11 mouse cellular contexts compared by ENCODE assay signal in genomic region chr11:72478228-72478627, GRCm38 (mm10). TPM values are rescaled to one million over a fixed set of nuclear protein-coding genes. Genes with fewer than 3 reads are reported as not detected.
DNase-seq lines count a peak whose midpoint lies in the region; ATAC-seq and TF ChIP-seq lines count a peak whose summit lies in the region.
"Had no signal": no experiment of that assay in that cellular context is flagged by ENCODE, and none has a peak within 500 bp of the region (broad histone marks: within the 10 kb centered on the region; RNA-seq: fewer than 3 reads in every experiment).

No protein-coding gene starts in this region.

- no peak for DNase-seq in neural tube, embryonic 10.5 days (ENCODE audit: extremely low spot score, low spot score)
- peak; percentile 32 for DNase-seq in heart, postnatal 25 days (ENCODE audit: low spot score)
- DNase-seq in stomach, postnatal 0 days (ENCODE audit: low spot score): no peak
- DNase-seq in urinary bladder, postnatal 4 days (ENCODE audit: low spot score in 2 of 2): no peak
- DNase-seq in left cerebral cortex, adult 11 months (ENCODE audit: low spot score): no peak

- ATAC-seq in hindbrain, embryonic 13.5 days (ENCODE audit: low FRiP score): no peak
- ATAC-seq in hindbrain, embryonic 16.5 days: no peak
- ATAC-seq in neural tube, embryonic 13.5 days (ENCODE audit: low read depth): no peak
- no peak for ATAC-seq in stomach, postnatal 0 days (ENCODE audit: low FRiP score, low TSS enrichment)

- H3K4me2 ChIP-seq in hindbrain, embryonic 13.5 days: no peak overlapping the region
- no peak overlapping the region for H3K4me2 ChIP-seq in hindbrain, embryonic 16.5 days (ENCODE audit: low read length)
- H3K4me2 ChIP-seq in neural tube, embryonic 13.5 days: no peak overlapping the region
- H3K4me2 ChIP-seq in stomach, postnatal 0 days (replicated peaks; ENCODE audit: low read depth): no peak overlapping the region
- H3K4me2 ChIP-seq: neural tube, embryonic 12.5 days had no signal

- no peak for TF ChIP-seq CTCF in stomach, postnatal 0 days (IDR thresholded peaks at IDR 0.05; ENCODE audit: low read depth)

- H3K36me3 ChIP-seq in hindbrain, embryonic 13.5 days: peaks cover 12% of the 10 kb centered on the region
- 0 out of 2 replicates have a peak, but pooled peaks cover 4% of the 10 kb centered on the region for H3K36me3 ChIP-seq in hindbrain, embryonic 16.5 days (ENCODE audit: control insufficient read depth, insufficient read depth, low read length)
- peaks cover 13% of the 10 kb centered on the region; the same call in 1 of the 2 replicates for H3K36me3 ChIP-seq in neural tube, embryonic 13.5 days
- no peaks in the 10 kb centered on the region for H3K36me3 ChIP-seq in stomach, postnatal 0 days (ENCODE audit: control insufficient read depth, insufficient read depth, low read length)

- peaks cover 59% of the 10 kb centered on the region for H3K4me1 ChIP-seq in hindbrain, embryonic 13.5 days (replicated peaks)
- peaks cover 7% of the 10 kb centered on the region for H3K4me1 ChIP-seq in hindbrain, embryonic 16.5 days (ENCODE audit: control insufficient read depth, insufficient read depth, low read depth, low read length)
- H3K4me1 ChIP-seq in neural tube, embryonic 13.5 days (replicated peaks): peaks cover 30% of the 10 kb centered on the region
- H3K4me1 ChIP-seq in stomach, postnatal 0 days (replicated peaks; ENCODE audit: control insufficient read depth, insufficient read depth): peaks cover 2% of the 10 kb centered on the region; the same call in 1 of the 2 replicates

- H3K4me3 ChIP-seq in hindbrain, embryonic 13.5 days: no peak overlapping the region
- H3K4me3 ChIP-seq in hindbrain, embryonic 16.5 days (ENCODE audit: low read length): no peak overlapping the region
- H3K4me3 ChIP-seq in neural tube, embryonic 13.5 days: no peak overlapping the region
- no peak overlapping the region for H3K4me3 ChIP-seq in stomach, postnatal 0 days (ENCODE audit: low read depth, low read length)
- H3K4me3 ChIP-seq: neural tube, embryonic 12.5 days had no signal

- 0 out of 2 replicates have a peak overlapping the region, but pooled peaks have one; percentile 70 for H3K27ac ChIP-seq in hindbrain, embryonic 13.5 days
- no peak overlapping the region for H3K27ac ChIP-seq in hindbrain, embryonic 16.5 days (ENCODE audit: low read depth, low read length)
- peak overlapping the region; percentile 54; the same call in 1 of the 2 replicates for H3K27ac ChIP-seq in neural tube, embryonic 13.5 days (replicated peaks)
- H3K27ac ChIP-seq in stomach, postnatal 0 days (replicated peaks): peak overlapping the region; percentile 61
- H3K27ac ChIP-seq: neural tube, embryonic 12.5 days had no signal

- 69% methylated on average over 6 of the region's 6 CpGs for WGBS in hindbrain, embryonic 13.5 days
- WGBS in hindbrain, embryonic 16.5 days: 64% methylated on average over 6 of the region's 6 CpGs
- 76% methylated on average over 6 of the region's 6 CpGs for WGBS in neural tube, embryonic 13.5 days
- WGBS in stomach, postnatal 0 days: 60% methylated on average over 6 of the region's 6 CpGs

- H3K9me3 ChIP-seq in hindbrain, embryonic 13.5 days: no peaks in the 10 kb centered on the region
- no peaks in the 10 kb centered on the region for H3K9me3 ChIP-seq in hindbrain, embryonic 16.5 days (ENCODE audit: control insufficient read depth, low read length)
- no peaks in the 10 kb centered on the region for H3K9me3 ChIP-seq in neural tube, embryonic 13.5 days
- no peaks in the 10 kb centered on the region for H3K9me3 ChIP-seq in stomach, postnatal 0 days (ENCODE audit: control insufficient read depth, low read length)
- H3K9me3 ChIP-seq: neural tube, embryonic 12.5 days had no signal

- no peak overlapping the region; the same call in 1 of the 2 replicates for H3K9ac ChIP-seq in hindbrain, embryonic 13.5 days
- no peak overlapping the region for H3K9ac ChIP-seq in hindbrain, embryonic 16.5 days (ENCODE audit: low read depth, low read length)
- 0 out of 2 replicates have a peak overlapping the region, but pooled peaks have one; percentile 34 for H3K9ac ChIP-seq in neural tube, embryonic 13.5 days
- H3K9ac ChIP-seq in stomach, postnatal 0 days (ENCODE audit: low read length): no peak overlapping the region
- H3K9ac ChIP-seq: neural tube, embryonic 12.5 days had no signal

- H3K27me3 ChIP-seq in hindbrain, embryonic 13.5 days: no peaks in the 10 kb centered on the region
- no peaks in the 10 kb centered on the region for H3K27me3 ChIP-seq in hindbrain, embryonic 16.5 days (replicated peaks; ENCODE audit: control insufficient read depth, insufficient read depth, low read length)
- H3K27me3 ChIP-seq in neural tube, embryonic 13.5 days: no peaks in the 10 kb centered on the region
- H3K27me3 ChIP-seq in stomach, postnatal 0 days (ENCODE audit: control insufficient read depth, insufficient read depth, low read length): no peaks in the 10 kb centered on the region
- H3K27me3 ChIP-seq: neural tube, embryonic 12.5 days had no signal

- TF ChIP-seq EP300 in stomach, postnatal 0 days (optimal IDR thresholded peaks at IDR 0.05): no peak

- intact Hi-C loops in heart, postnatal 25 days (cut with DNase I): no loop called here

RNA-seq across cellular contexts. Expression of gene Spns2, which starts 11.5 kb away (rescaled TPM):
- polyA plus RNA-seq in hindbrain, embryonic 13.5 days (2015; fragmentation: Nextera tagmentation; extraction: Ambion mirVana): 8.4 and 9.7 TPM in 2 replicates
- polyA plus RNA-seq in hindbrain, embryonic 16.5 days (2015; fragmentation: Nextera tagmentation; extraction: Ambion mirVana): 6.0 and 8.2 TPM in 2 replicates
- polyA plus RNA-seq in neural tube, embryonic 13.5 days (2015; fragmentation: Nextera tagmentation; extraction: Ambion mirVana): 9.1 and 10.8 TPM in 2 replicates
- 10 to 100 TPM in 1 of 2 experiments, 1 to 10 TPM in 1; 9.2 to 12.9 TPM for total RNA-seq in heart, postnatal 25 days (2021)
- 23.6 and 29.6 TPM in 2 replicates for polyA plus RNA-seq in stomach, postnatal 0 days (2015; fragmentation: Nextera tagmentation; extraction: Ambion mirVana)

RNA-seq across cellular contexts. Expression of gene Mybbp1a, which starts 37.1 kb away (rescaled TPM):
- polyA plus RNA-seq in hindbrain, embryonic 13.5 days (2015; fragmentation: Nextera tagmentation; extraction: Ambion mirVana): 74.5 and 79.9 TPM in 2 replicates
- 54.2 and 63.0 TPM in 2 replicates for polyA plus RNA-seq in hindbrain, embryonic 16.5 days (2015; fragmentation: Nextera tagmentation; extraction: Ambion mirVana)
- 69.6 and 80.7 TPM in 2 replicates for polyA plus RNA-seq in neural tube, embryonic 13.5 days (2015; fragmentation: Nextera tagmentation; extraction: Ambion mirVana)
- 10 to 100 TPM; 40.9 to 42.8 TPM for total RNA-seq in heart, postnatal 25 days (2021)
- 52.2 and 57.6 TPM in 2 replicates for polyA plus RNA-seq in stomach, postnatal 0 days (2015; fragmentation: Nextera tagmentation; extraction: Ambion mirVana)

RNA-seq across cellular contexts. Expression of gene Ggt6, which starts 42.9 kb away (rescaled TPM):
- not detected in 2 replicates for polyA plus RNA-seq in hindbrain, embryonic 13.5 days (2015; fragmentation: Nextera tagmentation; extraction: Ambion mirVana)
- not detected in 2 replicates for polyA plus RNA-seq in hindbrain, embryonic 16.5 days (2015; fragmentation: Nextera tagmentation; extraction: Ambion mirVana)
- not detected in 2 replicates for polyA plus RNA-seq in neural tube, embryonic 13.5 days (2015; fragmentation: Nextera tagmentation; extraction: Ambion mirVana)
- under 1 TPM in 1 of 2 experiments, not detected in 1; 0.31 TPM for total RNA-seq in heart, postnatal 25 days (2021)
- polyA plus RNA-seq in stomach, postnatal 0 days (2015; fragmentation: Nextera tagmentation; extraction: Ambion mirVana): 12.9 and 13.0 TPM in 2 replicates
- polyA plus RNA-seq: hindbrain, embryonic 11.5 days; limb, embryonic 11.5 days; neural tube, embryonic 12.5 days had no signal

Comparison
In these comparisons a context has a peak if more than half of its experiments do, and no peak if none do; other contexts are left out.
1. RNA of gene Ggt6, which starts 42.9 kb away (polyA plus RNA-seq): 12.9 to 13.0 TPM in stomach, postnatal 0 days; not detected in hindbrain, embryonic 13.5 days, not detected in hindbrain, embryonic 16.5 days and not detected in neural tube, embryonic 13.5 days; every median in the first group is over 10 times any median in the second.